Mouse (Mus musculus): Measurements from ENCODE around the gene Serping1. TPM values are rescaled to one million over a fixed set of nuclear protein-coding genes. Genes with fewer than 3 reads are reported as not detected.
A peak's percentile ranks its signal among the peaks of the same experiment; 100 is the strongest.

The Serping1 gene
- polyA plus RNA-seq, 1 experiment from 2014 or later: 62.5 TPM

GRCm38 (mm10) chr2:84757026-84757682, 18.1 kb downstream of the Serping1 start:
- no peak overlapping the region for H3K4me3 ChIP-seq (ENCODE audit: low read length)
- no peak overlapping the region for H3K27ac ChIP-seq (ENCODE audit: low read length)
- 60% methylated on average over 7 of the region's 7 CpGs for WGBS
- H3K27me3 ChIP-seq (replicated peaks; ENCODE audit: control insufficient read depth, insufficient read depth, low read length): no peaks in the 10 kb centered on the region
- no peaks in the 10 kb centered on the region for H3K36me3 ChIP-seq (ENCODE audit: control insufficient read depth, insufficient read depth, low read length)
- no peaks in the 10 kb centered on the region for H3K9me3 ChIP-seq (ENCODE audit: control insufficient read depth, low read length)
- H3K4me1 ChIP-seq (ENCODE audit: control insufficient read depth, insufficient read depth, low read length): 0 out of 2 replicates have a peak, but pooled peaks cover 3% of the 10 kb centered on the region
- no peak overlapping the region for H3K4me2 ChIP-seq (ENCODE audit: low read depth, low read length)
- no peak overlapping the region for H3K9ac ChIP-seq (ENCODE audit: low read depth, low read length)
- no peak; the same call in 1 of the 2 replicates for ATAC-seq

DNA sequence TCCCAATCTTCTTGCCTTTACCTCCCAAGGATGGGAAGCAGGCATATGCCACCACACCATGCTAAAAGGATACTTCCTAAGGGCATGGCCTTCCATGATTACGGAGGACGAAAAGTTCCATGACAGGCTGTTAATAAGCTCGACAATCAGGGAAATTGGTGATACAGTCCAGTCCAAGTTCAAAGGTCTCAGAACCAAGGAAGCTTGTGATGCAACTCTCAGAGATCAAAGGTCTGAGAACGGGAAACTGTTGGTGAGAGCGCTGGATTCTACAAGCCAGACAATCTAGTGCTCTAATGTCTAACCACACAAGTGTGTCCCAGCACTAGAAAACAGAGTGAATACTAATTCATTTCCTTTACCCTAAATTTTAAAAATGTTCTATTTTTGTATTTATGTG, 19.0 kb downstream of the Serping1 start:
- 0 out of 2 replicates have a peak, but pooled peaks cover 3% of the 10 kb centered on the region for H3K4me1 ChIP-seq (ENCODE audit: control insufficient read depth, insufficient read depth, low read length)
- H3K27ac ChIP-seq (ENCODE audit: low read length): no peak overlapping the region
- no peaks in the 10 kb centered on the region for H3K27me3 ChIP-seq (replicated peaks; ENCODE audit: control insufficient read depth, insufficient read depth, low read length)
- no peaks in the 10 kb centered on the region for H3K36me3 ChIP-seq (ENCODE audit: control insufficient read depth, insufficient read depth, low read length)
- H3K4me3 ChIP-seq (ENCODE audit: low read length): no peak overlapping the region
- peak; percentile 87 for ATAC-seq
- no peak overlapping the region for H3K4me2 ChIP-seq (ENCODE audit: low read depth, low read length)
- H3K9ac ChIP-seq (ENCODE audit: low read depth, low read length): no peak overlapping the region
- WGBS: 62% methylated on average over 5 of the region's 5 CpGs
- H3K9me3 ChIP-seq (ENCODE audit: control insufficient read depth, low read length): no peaks in the 10 kb centered on the region

DNA sequence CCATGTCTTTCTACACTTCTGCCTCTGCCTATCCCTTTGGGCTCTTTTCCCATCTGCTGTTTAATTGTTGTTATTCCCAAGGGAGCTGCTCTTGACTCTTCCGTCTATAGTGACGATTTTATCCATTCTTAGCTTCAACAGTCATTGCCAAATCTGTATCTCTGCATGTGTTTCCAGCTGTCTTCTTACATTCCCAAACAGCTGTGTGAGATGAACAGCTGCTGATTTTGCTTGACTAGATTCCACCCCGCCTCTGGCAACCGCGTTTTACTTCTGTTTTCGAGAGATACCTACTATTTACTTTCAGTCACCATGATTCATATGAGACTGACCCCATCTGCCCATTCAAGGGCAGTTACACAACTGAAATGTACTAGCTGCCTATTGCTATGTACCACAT, 25.1 kb downstream of the Serping1 start:
- Histone ChIP-seq H3K9ac (ENCODE audit: low read depth, low read length) (no peak overlapping the region), H3K36me3 (ENCODE audit: control insufficient read depth, insufficient read depth, low read length) (no peaks in the 10 kb centered on the region), H3K9me3 (ENCODE audit: control insufficient read depth, low read length) (no peaks in the 10 kb centered on the region), H3K4me1 (ENCODE audit: control insufficient read depth, insufficient read depth, low read length) (no peaks in the 10 kb centered on the region), H3K27ac (ENCODE audit: low read length) (no peak overlapping the region), H3K4me3 (ENCODE audit: low read length) (no peak overlapping the region), H3K27me3 (replicated peaks; ENCODE audit: control insufficient read depth, insufficient read depth, low read length) (no peaks in the 10 kb centered on the region), H3K4me2 (ENCODE audit: low read depth, low read length) (no peak overlapping the region)
- 56% methylated on average over 6 of the region's 6 CpGs for WGBS
- ATAC-seq: peak; percentile 42; the same call in 1 of the 2 replicates

DNA sequence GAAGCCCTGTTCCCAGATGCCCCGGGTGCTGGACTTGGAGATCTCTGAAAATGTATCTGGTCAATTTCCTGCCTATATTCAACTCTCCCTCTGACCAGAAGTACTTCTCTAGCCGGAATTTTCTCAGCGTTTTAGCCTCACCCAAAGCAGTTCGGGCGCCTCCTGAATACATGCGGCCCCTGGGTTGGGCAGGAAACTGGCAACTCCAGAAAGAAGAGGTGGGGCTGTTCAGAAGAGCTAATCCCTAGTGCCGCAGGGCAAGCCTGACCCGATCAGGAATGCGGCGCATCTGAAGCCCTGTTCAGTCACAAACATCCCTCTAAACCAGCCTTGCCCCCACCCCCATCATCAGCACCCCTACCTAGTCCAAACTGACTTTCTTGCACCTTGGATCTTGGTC, 31.1 kb downstream of the Serping1 start:
- Histone ChIP-seq H3K9me3 (ENCODE audit: control insufficient read depth, low read length) (no peaks in the 10 kb centered on the region), H3K4me3 (ENCODE audit: low read length) (peak overlapping the region; percentile 81), H3K36me3 (ENCODE audit: control insufficient read depth, insufficient read depth, low read length) (no peaks in the 10 kb centered on the region), H3K4me2 (ENCODE audit: low read depth, low read length) (peak overlapping the region; percentile 83), H3K4me1 (ENCODE audit: control insufficient read depth, insufficient read depth, low read length) (peaks cover 22% of the 10 kb centered on the region), H3K27ac (ENCODE audit: low read length) (peak overlapping the region; percentile 85), H3K27me3 (replicated peaks; ENCODE audit: control insufficient read depth, insufficient read depth, low read length) (no peaks in the 10 kb centered on the region), H3K9ac (ENCODE audit: low read depth, low read length) (peak overlapping the region; percentile 97)
- 4% methylated on average over 10 of the region's 10 CpGs for WGBS
- peak; percentile 66 for ATAC-seq

DNA sequence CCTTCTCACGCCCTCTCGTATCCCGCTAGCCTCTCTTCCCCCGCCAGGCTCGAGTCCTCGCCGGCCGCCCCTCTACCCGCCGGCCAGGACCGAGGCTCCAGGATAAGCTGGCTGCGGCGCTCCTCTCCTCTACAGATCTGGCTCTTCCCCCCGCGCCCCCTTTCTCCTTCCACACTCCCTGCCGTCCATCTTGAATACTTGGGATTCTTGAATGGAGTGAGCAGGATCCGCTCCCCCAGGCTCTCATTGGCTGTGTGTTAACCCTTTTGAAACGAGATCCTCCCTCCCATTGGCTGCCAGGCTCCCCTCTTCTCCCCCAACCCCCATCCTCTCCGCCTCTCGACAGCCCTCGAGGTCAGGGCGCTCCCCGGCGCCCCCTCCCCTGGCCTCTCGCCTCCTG, 31.7 kb downstream of the Serping1 start, which contains the start of gene Gm19426:
Gene Gm19426, minus strand, starts transcription at position 95 of the 400 bp plus-strand sequence.
- 0% methylated on average over 25 of the region's 25 CpGs for WGBS
- Histone ChIP-seq H3K4me1 (ENCODE audit: control insufficient read depth, insufficient read depth, low read length) (peaks cover 27% of the 10 kb centered on the region), H3K4me2 (ENCODE audit: low read depth, low read length) (peak within 1 kb of the TSS; percentile 83), H3K4me3 (ENCODE audit: low read length) (peak within 1 kb of the TSS; percentile 81), H3K9ac (ENCODE audit: low read depth, low read length) (peak within 1 kb of the TSS; percentile 97), H3K27ac (ENCODE audit: low read length) (peak within 1 kb of the TSS; percentile 97), H3K9me3 (ENCODE audit: control insufficient read depth, low read length) (no peaks in the 10 kb centered on the region), H3K36me3 (ENCODE audit: control insufficient read depth, insufficient read depth, low read length) (no peaks in the 10 kb centered on the region), H3K27me3 (replicated peaks; ENCODE audit: control insufficient read depth, insufficient read depth, low read length) (no peaks in the 10 kb centered on the region)
- peak; percentile 92 for ATAC-seq

GRCm38 (mm10) chr2:84742451-84743283, 32.6 kb downstream of the Serping1 start:
- Histone ChIP-seq H3K4me1 (ENCODE audit: control insufficient read depth, insufficient read depth, low read length) (peaks cover 35% of the 10 kb centered on the region), H3K9me3 (ENCODE audit: control insufficient read depth, low read length) (no peaks in the 10 kb centered on the region), H3K4me3 (ENCODE audit: low read length) (peak overlapping the region; percentile 81), H3K36me3 (ENCODE audit: control insufficient read depth, insufficient read depth, low read length) (no peaks in the 10 kb centered on the region), H3K27ac (ENCODE audit: low read length) (peak overlapping the region; percentile 97), H3K4me2 (ENCODE audit: low read depth, low read length) (peak overlapping the region; percentile 83), H3K27me3 (replicated peaks; ENCODE audit: control insufficient read depth, insufficient read depth, low read length) (no peaks in the 10 kb centered on the region), H3K9ac (ENCODE audit: low read depth, low read length) (peak overlapping the region; percentile 97)
- peak; percentile 37 for ATAC-seq
- WGBS: under 1% methylated on average over 26 of the region's 26 CpGs

DNA sequence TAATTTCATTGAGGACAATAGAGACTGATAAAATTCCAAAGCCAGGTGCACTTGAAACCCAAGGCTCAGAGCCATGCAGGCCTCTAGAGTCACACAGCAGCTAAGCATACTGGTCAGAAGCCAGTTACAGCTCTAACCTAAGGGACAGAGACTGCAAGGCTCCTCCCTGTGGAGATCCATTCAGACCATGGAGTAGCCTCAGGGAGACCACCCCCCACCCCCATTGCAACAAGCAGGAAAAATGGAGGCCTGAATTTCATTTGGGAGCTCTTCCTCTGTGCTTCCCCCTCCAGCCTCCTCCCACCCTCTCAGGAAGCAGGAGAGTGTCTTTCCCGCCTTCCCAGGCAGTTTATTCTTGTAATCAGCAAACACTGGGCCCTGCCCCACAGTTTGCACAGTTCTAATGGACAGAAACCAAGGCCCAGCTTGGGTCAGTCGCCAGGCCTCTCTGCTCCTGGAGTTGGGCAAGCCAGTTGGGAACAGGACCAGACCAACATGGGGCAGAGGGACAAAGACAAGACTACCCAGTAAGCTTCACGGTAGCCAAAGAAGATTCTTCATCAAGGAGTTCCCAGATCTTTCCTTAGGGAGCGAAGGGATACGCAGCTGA, 33.3 kb downstream of the Serping1 start:
- Histone ChIP-seq H3K4me2 (ENCODE audit: low read depth, low read length) (peak overlapping the region; percentile 83), H3K36me3 (ENCODE audit: control insufficient read depth, insufficient read depth, low read length) (no peaks in the 10 kb centered on the region), H3K4me1 (ENCODE audit: control insufficient read depth, insufficient read depth, low read length) (peaks cover 43% of the 10 kb centered on the region), H3K9ac (ENCODE audit: low read depth, low read length) (peak overlapping the region; percentile 97), H3K9me3 (ENCODE audit: control insufficient read depth, low read length) (no peaks in the 10 kb centered on the region), H3K4me3 (ENCODE audit: low read length) (peak overlapping the region; percentile 81), H3K27me3 (replicated peaks; ENCODE audit: control insufficient read depth, insufficient read depth, low read length) (no peaks in the 10 kb centered on the region), H3K27ac (ENCODE audit: low read length) (peak overlapping the region; percentile 97)
- ATAC-seq: peak; percentile 1; the same call in 1 of the 2 replicates
- 8% methylated on average over 5 of the region's 5 CpGs for WGBS

DNA sequence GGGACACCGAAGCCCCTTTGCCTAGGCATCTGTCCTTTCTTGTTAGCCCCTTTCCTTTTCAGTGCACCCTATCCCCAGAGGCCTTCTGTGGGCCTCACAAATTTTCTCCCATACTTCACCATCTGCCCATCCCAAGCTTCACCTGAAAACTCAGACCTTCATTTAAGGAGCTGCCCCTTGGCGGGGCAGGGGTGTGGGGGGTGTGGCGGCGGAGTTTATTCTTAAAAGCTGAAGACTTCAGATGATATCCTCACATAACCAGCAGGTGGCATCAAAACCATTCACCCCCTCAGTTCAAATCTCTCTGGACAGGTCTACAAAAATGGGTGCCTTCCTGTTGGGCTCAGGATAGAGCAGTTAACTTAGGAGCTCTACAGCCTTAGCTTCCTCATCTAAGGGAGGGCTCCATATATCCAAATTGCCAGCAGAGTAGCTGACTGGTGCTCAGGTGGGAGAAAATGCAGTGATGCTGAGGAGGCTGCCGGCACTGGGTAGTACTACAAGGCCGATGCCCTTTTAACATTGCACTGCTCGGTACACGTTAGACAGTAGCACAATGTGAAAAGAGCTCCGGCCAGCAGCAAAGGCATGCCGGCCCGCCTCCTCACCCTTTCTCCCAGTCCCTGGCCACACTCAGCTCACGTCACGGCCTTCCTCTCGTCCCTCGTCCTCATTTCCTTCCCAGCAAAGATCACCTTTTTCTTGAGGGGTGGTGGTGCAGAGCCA, 34.5 kb downstream of the Serping1 start:
- no peaks in the 10 kb centered on the region for H3K9me3 ChIP-seq (ENCODE audit: control insufficient read depth, low read length)
- WGBS: 70% methylated on average over 15 of the region's 15 CpGs
- H3K27me3 ChIP-seq (replicated peaks; ENCODE audit: control insufficient read depth, insufficient read depth, low read length): peaks cover 4% of the 10 kb centered on the region; the same call in 1 of the 2 replicates
- no peak overlapping the region for H3K4me3 ChIP-seq (ENCODE audit: low read length)
- ATAC-seq: no peak
- no peaks in the 10 kb centered on the region for H3K36me3 ChIP-seq (ENCODE audit: control insufficient read depth, insufficient read depth, low read length)
- peak overlapping the region; percentile 83 for H3K4me2 ChIP-seq (ENCODE audit: low read depth, low read length)
- peaks cover 54% of the 10 kb centered on the region for H3K4me1 ChIP-seq (ENCODE audit: control insufficient read depth, insufficient read depth, low read length)
- H3K27ac ChIP-seq (ENCODE audit: low read length): no peak overlapping the region; the same call in 1 of the 2 replicates
- 0 out of 2 replicates have a peak overlapping the region, but pooled peaks have one; percentile 8 for H3K9ac ChIP-seq (ENCODE audit: low read depth, low read length)

Measured in intestine, embryonic 16.5 days (tissue).